Mouse (Mus musculus) heart, adult 2 months (tissue): ENCODE results near the gene Glyctk. TPM values are rescaled to one million over a fixed set of nuclear protein-coding genes. Genes with fewer than 3 reads are reported as not detected.

Experiments
- DNase-seq, 2 experiments: peaks; one replicate each; pipeline ENCODE4 v3.0.0; 2021
- H3K27ac ChIP-seq: fragments of 200-600 bp; 2 replicates; pipeline ENCODE4 v1.8.1; 2022
- H3K27me3 ChIP-seq: fragments of 200-500 bp; 2 replicates; pipeline ENCODE4 v1.6.1; 2012; ENCODE audit warnings: mild to moderate bottlenecking, low read length, inconsistent platforms, mixed read lengths; ENCODE audit not compliant: control insufficient read depth, insufficient read depth
- H3K36me3 ChIP-seq: fragments of 200-500 bp; 2 replicates; pipeline ENCODE4 v1.6.1; 2012; ENCODE audit warnings: low read length, inconsistent platforms; ENCODE audit not compliant: control insufficient read depth, insufficient read depth
- H3K4me1 ChIP-seq: fragments of 200-500 bp; 2 replicates; pipeline ENCODE4 v1.6.1; 2011; ENCODE audit warnings: low read length; ENCODE audit not compliant: control insufficient read depth, insufficient read depth
- H3K4me3 ChIP-seq: fragments of 200-600 bp; 2 replicates; pipeline ENCODE4 v1.8.1; 2022
- H3K79me2 ChIP-seq: fragments of 200-500 bp; replicated peaks from 2 replicates; pipeline ENCODE4 v1.6.1; 2012; ENCODE audit warnings: mild to moderate bottlenecking, inconsistent platforms, low read length, moderate library complexity, mixed read lengths; ENCODE audit not compliant: control insufficient read depth, insufficient read depth
- H3K9ac ChIP-seq: fragments of 200-500 bp; 2 replicates; pipeline ENCODE4 v1.6.1; 2012; ENCODE audit warnings: low read depth, mild to moderate bottlenecking, control low read depth, inconsistent platforms, low read length, mixed read lengths
- CTCF ChIP-seq: fragments of 200-600 bp; IDR thresholded peaks from 2 replicates; pipeline ENCODE4 v1.8.1; 2022; ENCODE audit warnings: antibody characterized with exemption, mild to moderate bottlenecking, moderate library complexity
- EP300 ChIP-seq: fragments of 200-500 bp; IDR thresholded peaks from 2 replicates; pipeline ENCODE4 v1.6.1; 2011; ENCODE audit warnings: low read depth, low read length, control low read depth; ENCODE audit not compliant: insufficient read depth
- POLR2A ChIP-seq: fragments of 200-500 bp; IDR thresholded peaks from 2 replicates; pipeline ENCODE4 v1.6.1; 2011; ENCODE audit warnings: mild to moderate bottlenecking, low read depth, low read length, control low read depth; ENCODE audit not compliant: insufficient read depth
- WGBS: fragments of 180-500 bp; shearing (Covaris S2); methylation state at CpG from one replicate; pipeline ENCODE4 v1.1.7; 2018; 5-methylcytosine and 5-hydroxymethylcytosine counted together
- intact Hi-C: fragments of 180-260 bp; cut with DNase I; formaldehyde crosslinking; loops from one replicate; pipeline ENCODE4 v1.15.1; 2025
- polyA plus RNA-seq: library from polyadenylated mRNA; depleted of rRNA; stranded (reverse); fragments of >200 nt; gene quantifications from 2 replicates; pipeline ENCODE4 v1.2.3, GENCODE M21; 2012
- total RNA-seq, 2 experiments: library from RNA; stranded (reverse); gene quantifications; 2 replicates each; pipeline ENCODE4 v1.2.3; 2021

The Glyctk gene
- total and polyA plus RNA-seq, 3 experiments = 1.6 to 3.4 (median 2.3) TPM

DNA sequence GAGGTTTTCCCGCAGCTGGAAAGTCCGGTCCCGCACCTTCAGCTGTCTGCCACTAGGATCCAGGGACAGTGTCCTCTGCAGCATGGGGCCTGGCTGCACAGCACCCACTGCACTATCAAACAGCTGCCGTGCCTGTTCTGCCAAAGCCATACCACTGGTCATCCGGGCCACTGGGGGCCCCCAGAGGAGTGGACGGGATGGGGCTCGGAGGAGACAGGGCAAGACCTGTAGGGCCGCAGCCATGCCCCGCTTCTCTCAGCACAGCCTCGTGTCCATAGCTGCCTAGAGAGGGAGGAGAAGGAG is 364 bp downstream of the Glyctk start:
- no peak for DNase-seq
- no peaks in the 10 kb centered on the region; the same call in 1 of the 2 replicates for H3K4me1 ChIP-seq
- intact Hi-C loops = loop anchor here (5.0 kb wide), 1 partner anchor 55 kb away; no protein-coding TSS in a partner anchor
- no peaks in the 10 kb centered on the region for H3K27me3 ChIP-seq
- 82% methylated on average over 10 of the region's 10 CpGs for WGBS
- no peak overlapping the region for H3K9ac ChIP-seq
- no peaks in the 10 kb centered on the region for H3K36me3 ChIP-seq
- TF ChIP-seq CTCF = no peak
- TF ChIP-seq POLR2A = no peak
- no peak for TF ChIP-seq EP300
- H3K27ac ChIP-seq = no peak overlapping the region
- no peak overlapping the region for H3K4me3 ChIP-seq
- no peaks in the 10 kb centered on the region for H3K79me2 ChIP-seq

- no peak for DNase-seq
- Histone ChIP-seq H3K9ac (no peak overlapping the region), H3K27ac (no peak overlapping the region), H3K79me2 (no peaks in the 10 kb centered on the region), H3K36me3 (no peaks in the 10 kb centered on the region), H3K4me3 (no peak overlapping the region), H3K4me1 (no peaks in the 10 kb centered on the region; the same call in 1 of the 2 replicates), H3K27me3 (no peaks in the 10 kb centered on the region)
- 80% methylated on average over 21 of the region's 21 CpGs for WGBS
- intact Hi-C loops = loop anchor here (5.0 kb wide), 1 partner anchor 55 kb away; no protein-coding TSS in a partner anchor
- no peak for TF ChIP-seq EP300
- no peak for TF ChIP-seq POLR2A
- no peak for TF ChIP-seq CTCF
These were observed 866 bp downstream of the Glyctk start for GRCm38 (mm10) chr9:106156921-106157622.

DNA sequence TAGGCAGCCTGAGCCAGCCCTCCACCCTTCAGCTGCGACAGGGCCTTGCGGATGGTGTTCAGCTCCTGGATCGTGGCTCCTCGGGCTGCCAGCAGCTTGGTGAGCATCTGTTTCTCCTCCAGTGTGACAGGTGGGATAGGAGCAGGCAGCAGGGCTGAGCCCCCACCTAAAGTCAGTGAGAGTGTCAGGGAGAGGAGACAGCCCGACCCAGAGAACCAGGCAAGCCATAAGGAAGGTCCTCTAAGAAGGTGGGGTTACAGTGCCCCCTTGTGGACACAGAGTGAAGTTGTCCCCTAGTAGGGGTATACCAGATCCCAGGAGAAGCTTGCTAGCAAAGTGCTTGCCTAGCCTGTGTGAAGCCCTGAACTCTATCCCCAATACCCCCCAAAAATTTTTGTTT is 1.5 kb downstream of the Glyctk start:
- DNase-seq = peak in 1 of 2 experiments; percentile 27
- H3K79me2 ChIP-seq = no peaks in the 10 kb centered on the region

DNA sequence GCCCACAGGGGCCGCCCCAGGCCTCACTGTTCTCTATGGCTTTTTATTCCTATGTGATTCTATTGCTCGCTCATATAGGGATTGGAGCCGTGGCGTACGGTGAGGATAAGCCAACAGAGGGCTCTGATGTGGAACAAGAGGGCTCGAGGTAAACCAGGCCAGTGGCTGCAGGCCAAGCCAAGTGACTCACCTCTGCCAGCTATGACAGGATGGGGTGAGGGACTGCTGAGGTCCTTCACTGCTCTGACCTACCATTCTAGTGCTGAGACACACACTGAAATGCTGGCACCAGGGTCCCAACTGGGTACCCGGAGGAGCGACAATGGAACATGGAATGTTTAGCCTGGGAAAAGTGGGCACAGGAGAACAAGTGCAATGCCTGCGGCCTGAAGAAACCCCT is 3.8 kb downstream of the Glyctk start:
- TF ChIP-seq POLR2A = no peak
- TF ChIP-seq CTCF = no peak
- no peak for TF ChIP-seq EP300
- intact Hi-C loops = no loop called here
- H3K4me1 ChIP-seq = no peaks in the 10 kb centered on the region
- no peaks in the 10 kb centered on the region for H3K36me3 ChIP-seq
- DNase-seq = no peak
- no peak overlapping the region for H3K4me3 ChIP-seq
- 68% methylated on average over 9 of the region's 9 CpGs for WGBS
- peaks cover 5% of the 10 kb centered on the region; the same call in 1 of the 2 replicates for H3K27me3 ChIP-seq
- no peak overlapping the region for H3K27ac ChIP-seq
- H3K9ac ChIP-seq = no peak overlapping the region
- no peaks in the 10 kb centered on the region for H3K79me2 ChIP-seq

More for the DNA sequence above, 1.5 kb downstream of the Glyctk start:
- H3K27ac ChIP-seq = no peak overlapping the region
- no peak overlapping the region for H3K9ac ChIP-seq
- H3K4me3 ChIP-seq = no peak overlapping the region
- H3K36me3 ChIP-seq = no peaks in the 10 kb centered on the region
- intact Hi-C loops = loop anchor here (5.0 kb wide), 1 partner anchor 56 kb away; no protein-coding TSS in a partner anchor
- H3K27me3 ChIP-seq = no peaks in the 10 kb centered on the region
- H3K4me1 ChIP-seq = no peaks in the 10 kb centered on the region; the same call in 1 of the 2 replicates
- TF ChIP-seq POLR2A = no peak
- no peak for TF ChIP-seq EP300
- TF ChIP-seq CTCF = peak; percentile 78
- 65% methylated on average over 5 of the region's 5 CpGs for WGBS

GRCm38 (mm10) chr9:106149399-106149754 is 8.6 kb downstream of the Glyctk start:
- Histone ChIP-seq H3K27me3 (peaks cover 17% of the 10 kb centered on the region), H3K9ac (no peak overlapping the region), H3K79me2 (no peaks in the 10 kb centered on the region), H3K36me3 (no peaks in the 10 kb centered on the region), H3K4me1 (no peaks in the 10 kb centered on the region), H3K4me3 (no peak overlapping the region), H3K27ac (no peak overlapping the region)
- 32% methylated on average over 10 of the region's 10 CpGs for WGBS
- intact Hi-C loops = no loop called here
- DNase-seq = no peak
- TF ChIP-seq EP300 (no peak), POLR2A (no peak), CTCF (no peak)

DNA sequence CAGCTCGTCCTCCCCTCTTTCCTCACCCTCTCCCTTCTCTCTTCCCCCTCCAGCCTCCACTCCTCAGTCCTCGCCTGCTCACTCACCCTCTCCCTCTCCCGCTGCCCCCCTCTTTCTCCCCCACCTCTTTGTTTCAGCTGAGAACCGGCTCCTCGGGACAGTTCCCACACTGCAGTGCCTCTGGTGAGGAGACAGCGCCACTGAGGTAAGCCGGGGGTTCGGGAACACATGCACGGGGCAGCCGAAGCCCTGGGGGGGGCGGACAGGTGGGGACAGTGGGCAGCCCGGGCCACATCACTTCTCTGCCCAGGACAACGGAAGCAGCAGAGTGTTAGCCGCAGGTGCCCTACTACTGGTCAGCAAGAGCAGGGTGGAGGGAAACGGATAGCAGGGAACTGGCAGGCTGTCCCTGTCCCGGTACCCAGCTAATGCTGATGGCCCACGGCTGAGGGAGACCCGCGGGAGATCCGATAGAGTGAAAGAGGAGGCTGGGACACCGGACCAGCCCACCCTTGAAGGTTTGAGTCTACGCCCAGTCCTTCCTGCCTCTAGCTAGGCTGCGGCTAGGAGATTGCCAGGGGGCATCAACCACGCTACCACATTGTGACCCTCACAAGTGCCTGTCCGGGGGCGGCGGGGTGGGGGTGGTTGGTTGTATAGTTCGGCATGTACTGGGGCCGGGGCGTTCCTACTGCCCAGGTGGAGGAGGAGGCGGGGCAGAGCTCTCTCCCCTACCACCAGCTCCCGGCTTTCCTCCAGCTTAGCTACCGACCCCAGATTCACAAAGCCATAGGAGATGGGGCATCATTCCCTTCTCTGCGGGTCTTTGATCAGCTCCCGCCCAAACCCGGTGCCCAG is 9.2 kb downstream of the Glyctk start:
- H3K27me3 ChIP-seq = peaks cover 17% of the 10 kb centered on the region
- no peaks in the 10 kb centered on the region for H3K79me2 ChIP-seq
- TF ChIP-seq EP300 (no peak), CTCF (no peak), POLR2A (no peak)
- H3K9ac ChIP-seq = no peak overlapping the region
- 3% methylated on average over 36 of the region's 36 CpGs for WGBS
- no peak for DNase-seq
- H3K27ac ChIP-seq = no peak overlapping the region
- H3K4me1 ChIP-seq = no peaks in the 10 kb centered on the region
- intact Hi-C loops = no loop called here
- no peak overlapping the region for H3K4me3 ChIP-seq
- H3K36me3 ChIP-seq = no peaks in the 10 kb centered on the region
